ENCODE assay signal across 13 mouse cellular contexts in the genomic region with DNA sequence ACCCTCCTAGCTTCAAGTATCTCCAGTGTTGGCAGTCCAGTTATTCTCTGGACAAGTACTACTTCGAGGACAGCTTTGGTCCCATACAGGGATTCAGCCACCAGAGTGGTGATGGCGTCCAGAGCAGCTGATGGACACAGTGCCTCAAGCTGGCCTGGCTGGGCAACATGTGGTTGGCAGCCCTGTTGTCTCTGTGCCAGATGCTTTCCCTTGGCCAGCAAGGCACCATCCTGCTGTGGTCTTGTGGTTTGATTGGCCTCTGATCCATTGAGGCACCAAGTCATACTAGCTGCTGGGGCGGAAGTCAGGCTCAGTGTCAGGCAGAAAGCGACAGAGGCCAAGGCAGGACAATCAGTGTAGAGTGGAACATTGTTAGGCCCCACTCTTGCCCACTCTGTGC. TPM values are rescaled to one million over a fixed set of nuclear protein-coding genes. Genes with fewer than 3 reads are reported as not detected.
A peak's percentile ranks its signal among the peaks of the same experiment; 100 is the strongest.
DNase-seq lines count a peak whose midpoint lies in the region; ATAC-seq lines count a peak whose summit lies in the region.
"Had no signal": no experiment of that assay in that cellular context is flagged by ENCODE, and none has a peak within 500 bp of the region (broad histone marks: within the 10 kb centered on the region; RNA-seq: fewer than 3 reads in every experiment).

No protein-coding gene starts in this region.

- ATAC-seq in hindbrain, embryonic 11.5 days (ENCODE audit: low FRiP score): no peak
- no peak for ATAC-seq in limb, embryonic 11.5 days (ENCODE audit: insufficient number of reproducible peaks, low FRiP score, low TSS enrichment, low read depth)
- ATAC-seq: liver, embryonic 12.5 days had no signal

- H3K27ac ChIP-seq in hindbrain, embryonic 10.5 days: peak overlapping the region; percentile 74
- H3K27ac ChIP-seq in hindbrain, embryonic 11.5 days (ENCODE audit: low read depth, low read length): no peak overlapping the region
- H3K27ac ChIP-seq in limb, embryonic 11.5 days (replicated peaks; ENCODE audit: low read depth, low read length): peak overlapping the region; percentile 95

- H3K27me3 ChIP-seq in hindbrain, embryonic 10.5 days (ENCODE audit: insufficient read depth, poor library complexity, severe bottlenecking): peaks cover 91% of the 10 kb centered on the region
- H3K27me3 ChIP-seq in hindbrain, embryonic 11.5 days (ENCODE audit: control insufficient read depth, insufficient read depth, low read length): peaks cover 44% of the 10 kb centered on the region
- peaks cover 9% of the 10 kb centered on the region for H3K27me3 ChIP-seq in limb, embryonic 11.5 days (ENCODE audit: control insufficient read depth, insufficient read depth, low read length)

- no peaks in the 10 kb centered on the region for H3K9me3 ChIP-seq in hindbrain, embryonic 10.5 days
- H3K9me3 ChIP-seq in hindbrain, embryonic 11.5 days (ENCODE audit: control insufficient read depth, low read length): no peaks in the 10 kb centered on the region
- no peaks in the 10 kb centered on the region for H3K9me3 ChIP-seq in limb, embryonic 11.5 days (ENCODE audit: control insufficient read depth, low read length)
- H3K9me3 ChIP-seq: liver, embryonic 12.5 days; megakaryocyte, embryonic 14.5 days had no signal

- WGBS in hindbrain, embryonic 10.5 days: 80% methylated on average over 4 of the region's 4 CpGs
- WGBS in hindbrain, embryonic 11.5 days: 69% methylated on average over 4 of the region's 4 CpGs
- WGBS in limb, embryonic 11.5 days: 83% methylated on average over 4 of the region's 4 CpGs

- no peaks in the 10 kb centered on the region for H3K36me3 ChIP-seq in hindbrain, embryonic 10.5 days
- no peaks in the 10 kb centered on the region for H3K36me3 ChIP-seq in hindbrain, embryonic 11.5 days (ENCODE audit: control insufficient read depth, insufficient read depth, low read length)
- H3K36me3 ChIP-seq in limb, embryonic 11.5 days (ENCODE audit: control insufficient read depth, insufficient read depth, low read length): peaks cover 3% of the 10 kb centered on the region; the same call in 1 of the 2 replicates
- H3K36me3 ChIP-seq: liver, embryonic 12.5 days had no signal

- peaks cover 49% of the 10 kb centered on the region for H3K4me1 ChIP-seq in hindbrain, embryonic 10.5 days (replicated peaks)
- peaks cover 12% of the 10 kb centered on the region for H3K4me1 ChIP-seq in hindbrain, embryonic 11.5 days (replicated peaks; ENCODE audit: control insufficient read depth, insufficient read depth, low read length)
- peaks cover 63% of the 10 kb centered on the region for H3K4me1 ChIP-seq in limb, embryonic 11.5 days (ENCODE audit: control insufficient read depth, insufficient read depth, low read length)

- no peak overlapping the region for H3K9ac ChIP-seq in hindbrain, embryonic 11.5 days (ENCODE audit: low read depth, low read length)
- peak overlapping the region; percentile 53 for H3K9ac ChIP-seq in limb, embryonic 11.5 days (ENCODE audit: low read length)
- H3K9ac ChIP-seq: liver, embryonic 12.5 days had no signal

- H3K4me2 ChIP-seq in hindbrain, embryonic 11.5 days (replicated peaks; ENCODE audit: low read depth, low read length): no peak overlapping the region
- no peak overlapping the region; the same call in 1 of the 2 replicates for H3K4me2 ChIP-seq in limb, embryonic 11.5 days (ENCODE audit: low read depth, severe bottlenecking)
- H3K4me2 ChIP-seq: liver, embryonic 12.5 days had no signal

- H3K4me3 ChIP-seq in hindbrain, embryonic 10.5 days: no peak overlapping the region
- H3K4me3 ChIP-seq in hindbrain, embryonic 11.5 days (ENCODE audit: low read depth, low read length): no peak overlapping the region
- no peak overlapping the region for H3K4me3 ChIP-seq in limb, embryonic 11.5 days (ENCODE audit: low read depth, low read length)
- H3K4me3 ChIP-seq: liver, embryonic 12.5 days; megakaryocyte, embryonic 14.5 days had no signal

- DNase-seq in hindbrain, embryonic 10.5 days (ENCODE audit: low spot score): no peak
- no peak for DNase-seq in hindbrain, embryonic 11.5 days (ENCODE audit: low spot score)
- peak; percentile 97 for DNase-seq in 3T3-L1 (ENCODE audit: low read depth, low spot score)
- DNase-seq in MN1 (ENCODE audit: low spot score): peak; percentile 47
- DNase-seq in limb, embryonic 11.5 days (ENCODE audit: low spot score): peak; percentile 53
- no peak for DNase-seq in ovary, postnatal 36 days (ENCODE audit: low spot score)
- DNase-seq in gastrocnemius, postnatal 4 days (ENCODE audit: low spot score in 2 of 2): no peak
- no peak for DNase-seq in embryo, embryonic 11 days
- DNase-seq: adrenal gland, postnatal 10 days had no signal

RNA-seq across cellular contexts. Expression of gene Scarf2, which starts 12.0 kb away (rescaled TPM):
- 5.4 and 9.6 TPM in 2 replicates for polyA plus RNA-seq in hindbrain, embryonic 10.5 days (2016; fragmentation: Nextera tagmentation; extraction: Ambion mirVana)
- polyA plus RNA-seq in hindbrain, embryonic 11.5 days (2014; fragmentation: Nextera tagmentation; extraction: Ambion mirVana): 6.4 and 7.2 TPM in 2 replicates
- polyA plus RNA-seq in limb, embryonic 11.5 days (2014; fragmentation: Nextera tagmentation; extraction: Ambion mirVana): 23.4 and 26.4 TPM in 2 replicates
- 10 to 100 TPM; 33.7 to 37.3 TPM for total RNA-seq in gastrocnemius, postnatal 4 days (2021)

RNA-seq across cellular contexts. Expression of gene B830017H08Rik, which starts 23.8 kb away (rescaled TPM):
- 0.22 TPM in 1 of 2 replicates, not detected in the other for polyA plus RNA-seq in hindbrain, embryonic 10.5 days (2016; fragmentation: Nextera tagmentation; extraction: Ambion mirVana)
- polyA plus RNA-seq in hindbrain, embryonic 11.5 days (2014; fragmentation: Nextera tagmentation; extraction: Ambion mirVana): 0.20 and 0.49 TPM in 2 replicates
- 0.73 and 0.77 TPM in 2 replicates for polyA plus RNA-seq in limb, embryonic 11.5 days (2014; fragmentation: Nextera tagmentation; extraction: Ambion mirVana)
- under 1 TPM in 1 of 2 experiments, not detected in 1; 0.25 TPM for total RNA-seq in gastrocnemius, postnatal 4 days (2021)
- total RNA-seq: adrenal gland, postnatal 10 days; heart, postnatal 25 days; MEL had no signal
- polyA plus RNA-seq: liver, embryonic 12.5 days had no signal

RNA-seq across cellular contexts. Expression of gene Car15, which starts 29.0 kb away (rescaled TPM):
- 1.9 and 2.3 TPM in 2 replicates for polyA plus RNA-seq in hindbrain, embryonic 10.5 days (2016; fragmentation: Nextera tagmentation; extraction: Ambion mirVana)
- polyA plus RNA-seq in hindbrain, embryonic 11.5 days (2014; fragmentation: Nextera tagmentation; extraction: Ambion mirVana): 1.8 and 2.9 TPM in 2 replicates
- 3.0 and 3.2 TPM in 2 replicates for polyA plus RNA-seq in limb, embryonic 11.5 days (2014; fragmentation: Nextera tagmentation; extraction: Ambion mirVana)
- under 1 TPM; 0.83 to 0.98 TPM for total RNA-seq in gastrocnemius, postnatal 4 days (2021)

RNA-seq across cellular contexts. Expression of gene Klhl22, which starts 49.7 kb away (rescaled TPM):
- polyA plus RNA-seq in hindbrain, embryonic 10.5 days (2016; fragmentation: Nextera tagmentation; extraction: Ambion mirVana): 57.5 TPM in 2 replicates
- polyA plus RNA-seq in hindbrain, embryonic 11.5 days (2014; fragmentation: Nextera tagmentation; extraction: Ambion mirVana): 44.8 and 45.0 TPM in 2 replicates
- polyA plus RNA-seq in limb, embryonic 11.5 days (2014; fragmentation: Nextera tagmentation; extraction: Ambion mirVana): 68.2 and 68.7 TPM in 2 replicates
- 10 to 100 TPM; 56.9 to 60.4 TPM for total RNA-seq in gastrocnemius, postnatal 4 days (2021)

Comparison
In these comparisons a context has a peak if more than half of its experiments do, and no peak if none do; other contexts are left out.
1. DNase-seq: peak in 3T3-L1 (single experiment), MN1 (single experiment) and limb, embryonic 11.5 days (single experiment); none in hindbrain, embryonic 10.5 days (single experiment), hindbrain, embryonic 11.5 days (single experiment), ovary, postnatal 36 days (single experiment), gastrocnemius, postnatal 4 days (0 of 2) and embryo, embryonic 11 days (single experiment).